Mouse (Mus musculus) bone marrow macrophage, adult 2 months (primary cell): ENCODE results near the gene Dnm3. TPM values are rescaled to one million over a fixed set of nuclear protein-coding genes. Genes with fewer than 3 reads are reported as not detected.

Experiments used
- H3K27ac ChIP-seq: 2 replicates; pipeline ENCODE4 v1.5.1; 2012; ENCODE audit warnings: low read depth, low read length; ENCODE audit not compliant: insufficient read depth
- H3K4me1 ChIP-seq: 2 replicates; pipeline ENCODE4 v1.6.1; 2012; ENCODE audit warnings: low read length; ENCODE audit not compliant: control insufficient read depth, insufficient read depth
- H3K4me3 ChIP-seq: 2 replicates; pipeline ENCODE4 v1.5.1; 2012; ENCODE audit warnings: mild to moderate bottlenecking, low read length, moderate library complexity; ENCODE audit not compliant: insufficient read depth
- CTCF ChIP-seq: IDR thresholded peaks from 2 replicates; pipeline ENCODE4 v1.5.1; 2012; ENCODE audit warnings: low read depth, mild to moderate bottlenecking, low read length, moderate library complexity
- POLR2A ChIP-seq: IDR thresholded peaks from 2 replicates; pipeline ENCODE4 v1.6.1; 2012; ENCODE audit warnings: mild to moderate bottlenecking, low read depth, low read length, borderline replicate concordance
- polyA plus RNA-seq: library from polyadenylated mRNA; stranded (reverse); fragments of >200 nt; gene quantifications from 2 replicates; pipeline ENCODE4 v1.2.4, GENCODE M21; 2012; ENCODE audit not compliant: missing spikeins, insufficient read depth, insufficient read length

The Dnm3 gene
- polyA plus RNA-seq, 1 experiment, result 0.29 TPM

- TF ChIP-seq CTCF (no peak), POLR2A (no peak)
- H3K27ac ChIP-seq, result peak overlapping the region; percentile 99
- peak overlapping the region; percentile 30 for H3K4me3 ChIP-seq
- peaks cover 31% of the 10 kb centered on the region for H3K4me1 ChIP-seq
These were observed 479.1 kb downstream of the Dnm3 start for GRCm38 (mm10) chr1:161998781-161999180.

DNA sequence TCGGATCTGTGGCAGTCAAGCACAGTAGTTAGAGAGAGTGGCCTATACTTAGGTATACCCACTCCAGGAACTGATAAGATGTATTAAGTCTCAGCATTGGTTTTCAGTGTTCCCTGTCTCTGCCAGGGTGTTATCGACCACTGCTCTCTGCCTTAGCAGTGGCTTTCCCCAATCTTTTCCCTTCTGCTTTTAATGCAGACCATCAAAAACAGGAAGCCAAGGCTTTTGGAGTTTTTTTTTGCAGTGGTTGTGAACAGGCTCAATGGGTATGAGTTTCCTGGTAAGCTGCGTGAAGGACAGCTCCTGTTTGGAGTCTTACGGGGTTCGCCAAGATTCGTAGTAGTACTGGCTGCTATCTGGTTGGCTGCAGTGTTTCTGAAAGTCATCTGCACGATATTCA is 485.4 kb downstream of the Dnm3 start:
- no peak overlapping the region for H3K4me3 ChIP-seq
- H3K4me1 ChIP-seq, result peaks cover 11% of the 10 kb centered on the region
- H3K27ac ChIP-seq, result no peak overlapping the region
- TF ChIP-seq POLR2A (no peak), CTCF (no peak)

- no peak for TF ChIP-seq POLR2A
- TF ChIP-seq CTCF, result no peak
- no peak overlapping the region for H3K4me3 ChIP-seq
- peaks cover 9% of the 10 kb centered on the region for H3K4me1 ChIP-seq
- H3K27ac ChIP-seq, result no peak overlapping the region
These were observed 486.0 kb downstream of the Dnm3 start for GRCm38 (mm10) chr1:161991846-161992245.

DNA sequence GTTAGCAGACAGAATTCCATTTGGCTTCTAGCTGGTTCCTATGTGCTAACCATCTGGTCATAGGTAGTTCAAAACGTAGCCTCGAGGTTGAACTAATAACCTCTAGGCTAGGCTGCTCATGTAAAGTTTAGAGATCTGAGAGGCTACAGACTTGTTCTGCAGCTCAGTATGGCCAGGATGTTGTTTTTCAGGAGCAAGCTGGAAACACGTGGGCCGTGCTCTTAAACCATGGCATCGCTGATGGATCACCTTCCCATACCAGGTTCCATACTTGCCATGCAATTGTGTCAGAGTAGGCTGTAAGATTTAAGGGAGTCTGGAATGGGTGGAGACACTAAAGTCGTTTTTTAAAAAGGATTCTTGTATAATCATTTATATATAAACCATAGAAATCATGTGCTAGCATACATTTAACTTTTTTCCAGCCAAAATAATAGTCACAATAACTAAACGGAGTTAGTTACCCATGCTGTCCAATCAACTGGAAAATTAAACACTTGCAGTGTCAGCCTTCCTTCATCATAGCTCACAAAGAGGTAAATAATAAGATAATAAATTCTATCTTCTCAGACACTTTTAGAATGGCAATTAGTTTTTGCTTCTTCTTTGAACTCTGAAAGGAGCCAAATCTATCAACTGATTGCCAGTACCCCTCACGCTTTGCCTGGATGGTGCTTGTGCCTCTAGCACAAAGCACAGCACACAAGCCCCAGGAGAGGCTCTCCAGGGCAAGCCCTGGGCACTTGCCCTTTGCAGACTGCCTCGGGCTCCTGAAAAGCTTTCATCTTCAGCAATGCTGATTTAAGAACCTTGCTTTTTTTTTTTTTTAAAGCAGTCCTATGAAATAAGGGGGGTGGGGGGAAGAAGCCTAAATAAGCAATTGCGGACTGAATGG is 486.9 kb downstream of the Dnm3 start:
- Histone ChIP-seq H3K4me1 (peaks cover 8% of the 10 kb centered on the region), H3K27ac (no peak overlapping the region), H3K4me3 (no peak overlapping the region)
- no peak for TF ChIP-seq POLR2A
- TF ChIP-seq CTCF, result no peak

DNA sequence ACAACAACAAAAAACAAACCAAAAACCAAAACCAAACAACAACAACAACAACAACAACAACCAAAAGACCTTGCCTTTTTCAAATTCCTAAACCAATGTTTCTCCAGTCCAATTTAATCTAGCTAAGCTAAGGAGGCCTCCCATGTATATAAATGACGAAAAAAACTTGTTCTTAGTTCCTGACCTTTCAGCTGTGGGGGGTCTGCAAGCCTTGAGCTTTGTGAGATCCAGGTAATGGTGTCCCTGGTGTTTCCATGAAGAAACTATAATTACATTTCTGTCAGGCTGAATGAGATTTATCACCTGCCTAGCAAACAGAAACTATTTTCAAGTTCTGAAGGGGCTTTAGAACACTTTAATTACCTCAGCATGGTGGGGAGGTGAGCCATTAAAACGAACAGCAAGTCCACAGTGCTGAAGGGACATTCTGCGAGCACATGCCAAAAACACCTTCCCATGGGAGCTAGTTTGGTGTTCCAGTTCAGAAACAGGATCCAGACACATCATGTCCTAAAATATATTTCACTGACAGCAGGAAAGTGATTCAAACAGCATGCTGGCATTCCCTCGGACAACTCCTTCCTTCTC is 493.8 kb downstream of the Dnm3 start:
- Histone ChIP-seq H3K4me3 (no peak overlapping the region), H3K27ac (no peak overlapping the region), H3K4me1 (no peaks in the 10 kb centered on the region)
- no peak for TF ChIP-seq CTCF
- TF ChIP-seq POLR2A, result no peak

GRCm38 (mm10) chr1:161983451-161983850 is 494.4 kb downstream of the Dnm3 start:
- TF ChIP-seq POLR2A (no peak), CTCF (no peak)
- Histone ChIP-seq H3K27ac (no peak overlapping the region), H3K4me3 (no peak overlapping the region), H3K4me1 (no peaks in the 10 kb centered on the region)

GRCm38 (mm10) chr1:161980626-161981298 is 497.1 kb downstream of the Dnm3 start:
- Histone ChIP-seq H3K27ac (no peak overlapping the region), H3K4me1 (peaks cover 5% of the 10 kb centered on the region), H3K4me3 (no peak overlapping the region)
- no peak for TF ChIP-seq CTCF
- TF ChIP-seq POLR2A, result no peak

GRCm38 (mm10) chr1:161980046-161980445 is 497.8 kb downstream of the Dnm3 start:
- no peak overlapping the region for H3K4me3 ChIP-seq
- TF ChIP-seq CTCF, result no peak
- no peak for TF ChIP-seq POLR2A
- H3K27ac ChIP-seq, result no peak overlapping the region
- H3K4me1 ChIP-seq, result peaks cover 8% of the 10 kb centered on the region

DNA sequence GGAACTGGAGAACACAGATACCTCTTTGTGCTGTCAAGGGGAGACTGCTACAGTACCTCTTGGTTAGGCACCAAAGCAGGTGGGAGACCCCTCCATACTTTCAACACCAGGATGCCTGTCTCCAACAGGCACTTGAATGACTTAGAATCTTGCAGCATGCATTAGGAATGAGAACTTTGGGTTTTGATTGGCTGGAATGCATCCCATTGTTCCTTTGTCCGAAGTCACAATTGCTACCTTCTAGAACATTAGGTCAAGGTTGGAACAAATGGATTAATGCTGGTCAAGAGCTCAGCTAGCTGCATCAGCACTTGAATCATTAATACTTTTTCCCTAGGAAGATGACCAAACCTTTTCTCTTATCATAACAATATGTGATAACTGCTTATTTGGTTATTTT is 498.3 kb downstream of the Dnm3 start, which contains the start of gene 4930558K02Rik:
Gene 4930558K02Rik (minus strand): TSS at position 101 of the 400 bp plus-strand sequence.
- H3K4me1 ChIP-seq, result peaks cover 13% of the 10 kb centered on the region
- no peak within 1 kb of the TSS for H3K27ac ChIP-seq
- H3K4me3 ChIP-seq, result no peak within 1 kb of the TSS
- TF ChIP-seq POLR2A, result no peak
- TF ChIP-seq CTCF, result no peak
